Mouse (Mus musculus) small intestine, adult 2 months (tissue): ENCODE measurements around the gene Resp18. TPM values are rescaled to one million over a fixed set of nuclear protein-coding genes. Genes with fewer than 3 reads are reported as not detected.
A peak's percentile ranks its signal among the peaks of the same experiment; 100 is the strongest.

Experiments
- H3K27ac ChIP-seq: fragments of 200-500 bp; 2 replicates; pipeline ENCODE4 v1.5.1; 2012; ENCODE audit warnings: low read depth, low read length, control low read depth, inconsistent platforms; ENCODE audit not compliant: insufficient read depth
- H3K27me3 ChIP-seq: fragments of 200-500 bp; 2 replicates; pipeline ENCODE4 v1.6.1; 2012; ENCODE audit warnings: mild to moderate bottlenecking, moderate library complexity, low read length, inconsistent platforms; ENCODE audit not compliant: control insufficient read depth, insufficient read depth
- H3K36me3 ChIP-seq: fragments of 200-500 bp; 2 replicates; pipeline ENCODE4 v1.6.1; 2012; ENCODE audit warnings: mild to moderate bottlenecking, low read length, control low read depth, inconsistent platforms; ENCODE audit not compliant: control insufficient read depth, insufficient read depth
- H3K4me1 ChIP-seq: fragments of 200-500 bp; 2 replicates; pipeline ENCODE4 v1.6.1; 2012; ENCODE audit warnings: low read length, inconsistent platforms, mixed read lengths; ENCODE audit not compliant: control insufficient read depth, insufficient read depth, insufficient read length
- H3K4me3 ChIP-seq: fragments of 200-500 bp; 2 replicates; pipeline ENCODE4 v1.5.1; 2012; ENCODE audit warnings: low read depth, mild to moderate bottlenecking, control low read depth, inconsistent platforms, low read length, moderate library complexity
- CTCF ChIP-seq: fragments of 200-500 bp; IDR thresholded peaks from 2 replicates; pipeline ENCODE4 v1.5.1; 2012; ENCODE audit warnings: low read depth, mild to moderate bottlenecking, control low read depth, inconsistent platforms, low read length, moderate library complexity, mixed read lengths; ENCODE audit not compliant: insufficient replicate concordance, insufficient read length; ENCODE audit errors: extremely low read depth
- POLR2A ChIP-seq: fragments of 200-500 bp; IDR thresholded peaks from 2 replicates; pipeline ENCODE4 v1.6.1; 2012; ENCODE audit warnings: low read depth, mild to moderate bottlenecking, control low read depth, inconsistent platforms, low read length, moderate library complexity
- WGBS: fragments of 180-500 bp; shearing (Covaris S2); methylation state at CpG from one replicate; pipeline ENCODE4 v1.1.7; 2018; 5-methylcytosine and 5-hydroxymethylcytosine counted together
- polyA plus RNA-seq: library from polyadenylated mRNA; depleted of rRNA; stranded (reverse); fragments of >200 nt; gene quantifications from 2 replicates; pipeline ENCODE4 v1.2.3, GENCODE M21; 2012

Resp18 gene
- polyA plus RNA-seq, 1 experiment, result 6.2 TPM

- Histone ChIP-seq H3K4me3 (peak overlapping the region; percentile 78), H3K27ac (peak overlapping the region; percentile 97; the same call in 1 of the 2 replicates), H3K36me3 (peaks cover 40% of the 10 kb centered on the region), H3K4me1 (peaks cover 6% of the 10 kb centered on the region; the same call in 1 of the 2 replicates), H3K27me3 (no peaks in the 10 kb centered on the region)
- WGBS, result 82% methylated on average over 29 of the region's 29 CpGs
- no peak for TF ChIP-seq CTCF
- TF ChIP-seq POLR2A, result no peak
These were observed 37.5 kb upstream of the Resp18 start for GRCm38 (mm10) chr1:75315456-75316365.

GRCm38 (mm10) chr1:75315011-75315410, 36.8 kb upstream of the Resp18 start:
- Histone ChIP-seq H3K27me3 (no peaks in the 10 kb centered on the region), H3K4me3 (peak overlapping the region; percentile 78), H3K4me1 (peaks cover 6% of the 10 kb centered on the region; the same call in 1 of the 2 replicates), H3K36me3 (peaks cover 46% of the 10 kb centered on the region), H3K27ac (no peak overlapping the region)
- 87% methylated on average over 6 of the region's 6 CpGs for WGBS
- TF ChIP-seq CTCF (no peak), POLR2A (no peak)

GRCm38 (mm10) chr1:75311694-75312093, 33.5 kb upstream of the Resp18 start:
- H3K36me3 ChIP-seq, result peaks cover 66% of the 10 kb centered on the region
- peaks cover 6% of the 10 kb centered on the region; the same call in 1 of the 2 replicates for H3K4me1 ChIP-seq
- no peak overlapping the region for H3K27ac ChIP-seq
- 89% methylated on average over 6 of the region's 6 CpGs for WGBS
- no peak overlapping the region for H3K4me3 ChIP-seq
- no peak for TF ChIP-seq CTCF
- TF ChIP-seq POLR2A, result no peak
- no peaks in the 10 kb centered on the region for H3K27me3 ChIP-seq

GRCm38 (mm10) chr1:75304662-75305061, 26.4 kb upstream of the Resp18 start:
- no peaks in the 10 kb centered on the region for H3K4me1 ChIP-seq
- 87% methylated on average over 2 of the region's 2 CpGs for WGBS

GRCm38 (mm10) chr1:75294294-75294693, 16.1 kb upstream of the Resp18 start:
- Histone ChIP-seq H3K27me3 (no peaks in the 10 kb centered on the region), H3K4me3 (no peak overlapping the region), H3K36me3 (no peaks in the 10 kb centered on the region), H3K4me1 (no peaks in the 10 kb centered on the region; the same call in 1 of the 2 replicates), H3K27ac (no peak overlapping the region)
- 69% methylated on average over 5 of the region's 5 CpGs for WGBS
- TF ChIP-seq POLR2A, result no peak
- TF ChIP-seq CTCF, result no peak

More at GRCm38 (mm10) chr1:75304662-75305061, 26.4 kb upstream of the Resp18 start:
- TF ChIP-seq POLR2A, result no peak
- no peak for TF ChIP-seq CTCF
- Histone ChIP-seq H3K27me3 (no peaks in the 10 kb centered on the region), H3K27ac (no peak overlapping the region), H3K4me3 (no peak overlapping the region), H3K36me3 (peaks cover 18% of the 10 kb centered on the region)

GRCm38 (mm10) chr1:75293331-75293701, 15.1 kb upstream of the Resp18 start:
- 76% methylated on average over 5 of the region's 5 CpGs for WGBS
- H3K27ac ChIP-seq, result no peak overlapping the region

More at GRCm38 (mm10) chr1:75293331-75293701, 15.1 kb upstream of the Resp18 start:
- TF ChIP-seq CTCF, result no peak
- Histone ChIP-seq H3K4me3 (no peak overlapping the region), H3K27me3 (no peaks in the 10 kb centered on the region), H3K4me1 (no peaks in the 10 kb centered on the region), H3K36me3 (no peaks in the 10 kb centered on the region)
